In genomic region chr19:14436567-14436966, GRCm38 (mm10) we compare ENCODE assay signal across 16 mouse cellular contexts.
A peak's percentile ranks its signal among the peaks of the same experiment; 100 is the strongest.
DNase-seq lines count a peak whose midpoint lies in the region; ATAC-seq and TF ChIP-seq lines count a peak whose summit lies in the region.
"Had no signal": no experiment of that assay in that cellular context is flagged by ENCODE, and none has a peak within 500 bp of the region (broad histone marks: within the 10 kb centered on the region; RNA-seq: fewer than 3 reads in every experiment).

No protein-coding gene starts in this region.

- H3K9me3 ChIP-seq in hindbrain, embryonic 16.5 days (ENCODE audit: control insufficient read depth, low read length): no peaks in the 10 kb centered on the region
- no peaks in the 10 kb centered on the region for H3K9me3 ChIP-seq in hindbrain, embryonic 13.5 days
- no peaks in the 10 kb centered on the region for H3K9me3 ChIP-seq in midbrain, embryonic 11.5 days (ENCODE audit: control insufficient read depth, low read length)
- no peaks in the 10 kb centered on the region for H3K9me3 ChIP-seq in midbrain, postnatal 0 days (ENCODE audit: low read length)
- H3K9me3 ChIP-seq in forebrain, embryonic 14.5 days (replicated peaks; ENCODE audit: control insufficient read depth, low read length): no peaks in the 10 kb centered on the region
- H3K9me3 ChIP-seq: G1E; heart, embryonic 12.5 days; neural tube, embryonic 12.5 days had no signal

- no peak overlapping the region for H3K4me3 ChIP-seq in hindbrain, embryonic 16.5 days (ENCODE audit: low read length)
- no peak overlapping the region for H3K4me3 ChIP-seq in hindbrain, embryonic 13.5 days
- no peak overlapping the region for H3K4me3 ChIP-seq in midbrain, embryonic 11.5 days (ENCODE audit: low read depth, low read length)
- no peak overlapping the region for H3K4me3 ChIP-seq in midbrain, postnatal 0 days (ENCODE audit: low read depth, low read length)
- no peak overlapping the region for H3K4me3 ChIP-seq in forebrain, embryonic 14.5 days (ENCODE audit: low read depth, low read length)
- H3K4me3 ChIP-seq: heart, embryonic 12.5 days; neural tube, embryonic 12.5 days had no signal

- H3K4me1 ChIP-seq in hindbrain, embryonic 16.5 days (ENCODE audit: control insufficient read depth, insufficient read depth, low read depth, low read length): peaks cover 6% of the 10 kb centered on the region
- H3K4me1 ChIP-seq in hindbrain, embryonic 13.5 days (replicated peaks): peaks cover 13% of the 10 kb centered on the region
- H3K4me1 ChIP-seq in midbrain, embryonic 11.5 days (ENCODE audit: control insufficient read depth, insufficient read depth, low read length): peaks cover 3% of the 10 kb centered on the region; the same call in 1 of the 2 replicates
- H3K4me1 ChIP-seq in midbrain, postnatal 0 days (ENCODE audit: insufficient read depth, low read length): no peaks in the 10 kb centered on the region
- peaks cover 14% of the 10 kb centered on the region for H3K4me1 ChIP-seq in forebrain, embryonic 14.5 days (ENCODE audit: control insufficient read depth, insufficient read depth, low read length)

- peak; percentile 84 for DNase-seq in midbrain, embryonic 11.5 days (ENCODE audit: low spot score, missing footprints)
- DNase-seq in midbrain, postnatal 0 days (ENCODE audit: low spot score): no peak
- peak; percentile 10 for DNase-seq in forebrain, embryonic 14.5 days (ENCODE audit: low spot score)
- peak; percentile 20 for DNase-seq in mesoderm, embryonic 11.5 days (ENCODE audit: low read depth, low spot score)
- DNase-seq in thymus, postnatal 10 days (ENCODE audit: low spot score in 2 of 2): no peak
- DNase-seq: kidney, adult 11 months; kidney, postnatal 36 days; lung, adult 2 months had no signal

- H3K4me2 ChIP-seq in hindbrain, embryonic 16.5 days (ENCODE audit: low read length): no peak overlapping the region
- no peak overlapping the region for H3K4me2 ChIP-seq in hindbrain, embryonic 13.5 days
- no peak overlapping the region for H3K4me2 ChIP-seq in midbrain, embryonic 11.5 days
- no peak overlapping the region for H3K4me2 ChIP-seq in midbrain, postnatal 0 days (ENCODE audit: low read depth, low read length, poor library complexity, severe bottlenecking)
- peak overlapping the region; percentile 10; the same call in 1 of the 2 replicates for H3K4me2 ChIP-seq in forebrain, embryonic 14.5 days (ENCODE audit: low read length)
- H3K4me2 ChIP-seq: liver, embryonic 11.5 days had no signal

- WGBS in hindbrain, embryonic 16.5 days: 66% methylated on average over 2 of the region's 2 CpGs
- WGBS in hindbrain, embryonic 13.5 days: 72% methylated on average over 2 of the region's 2 CpGs
- WGBS in midbrain, embryonic 11.5 days: 76% methylated on average over 2 of the region's 2 CpGs
- 72% methylated on average over 2 of the region's 2 CpGs for WGBS in midbrain, postnatal 0 days
- WGBS in forebrain, embryonic 14.5 days: 70% methylated on average over 2 of the region's 2 CpGs

- ATAC-seq in hindbrain, embryonic 16.5 days: peak; percentile 35; the same call in 1 of the 2 replicates
- no peak for ATAC-seq in hindbrain, embryonic 13.5 days (ENCODE audit: low FRiP score)
- no peak for ATAC-seq in midbrain, embryonic 11.5 days (ENCODE audit: low FRiP score)
- ATAC-seq in midbrain, postnatal 0 days (ENCODE audit: low FRiP score): no peak
- no peak for ATAC-seq in forebrain, embryonic 14.5 days
- ATAC-seq: CD4-positive, CD25-positive, alpha-beta regulatory T cell, adult 4 months had no signal

- H3K9ac ChIP-seq in hindbrain, embryonic 16.5 days (ENCODE audit: low read depth, low read length): no peak overlapping the region
- H3K9ac ChIP-seq in hindbrain, embryonic 13.5 days: no peak overlapping the region
- H3K9ac ChIP-seq in midbrain, embryonic 11.5 days (ENCODE audit: low read length): no peak overlapping the region
- no peak overlapping the region for H3K9ac ChIP-seq in midbrain, postnatal 0 days (replicated peaks; ENCODE audit: low read length, poor library complexity, severe bottlenecking)
- no peak overlapping the region for H3K9ac ChIP-seq in forebrain, embryonic 14.5 days (ENCODE audit: low read length)
- H3K9ac ChIP-seq: heart, embryonic 12.5 days; neural tube, embryonic 12.5 days had no signal

- no peaks in the 10 kb centered on the region for H3K36me3 ChIP-seq in hindbrain, embryonic 16.5 days (ENCODE audit: control insufficient read depth, insufficient read depth, low read length)
- no peaks in the 10 kb centered on the region for H3K36me3 ChIP-seq in hindbrain, embryonic 13.5 days
- no peaks in the 10 kb centered on the region for H3K36me3 ChIP-seq in midbrain, embryonic 11.5 days (ENCODE audit: control insufficient read depth, insufficient read depth, low read length)
- no peaks in the 10 kb centered on the region for H3K36me3 ChIP-seq in midbrain, postnatal 0 days (ENCODE audit: insufficient read depth, low read length)
- H3K36me3 ChIP-seq in forebrain, embryonic 14.5 days (ENCODE audit: control insufficient read depth, insufficient read depth, low read length): no peaks in the 10 kb centered on the region
- H3K36me3 ChIP-seq: G1E; heart, embryonic 12.5 days; neural tube, embryonic 12.5 days had no signal

- TF ChIP-seq CTCF in midbrain, postnatal 0 days (IDR thresholded peaks at IDR 0.05): no peak

- H3K27me3 ChIP-seq in hindbrain, embryonic 16.5 days (replicated peaks; ENCODE audit: control insufficient read depth, insufficient read depth, low read length): no peaks in the 10 kb centered on the region
- H3K27me3 ChIP-seq in hindbrain, embryonic 13.5 days: no peaks in the 10 kb centered on the region
- no peaks in the 10 kb centered on the region for H3K27me3 ChIP-seq in midbrain, embryonic 11.5 days (ENCODE audit: control insufficient read depth, insufficient read depth, low read length)
- no peaks in the 10 kb centered on the region for H3K27me3 ChIP-seq in midbrain, postnatal 0 days (ENCODE audit: insufficient read depth, low read length)
- no peaks in the 10 kb centered on the region for H3K27me3 ChIP-seq in forebrain, embryonic 14.5 days (replicated peaks; ENCODE audit: control insufficient read depth, insufficient read depth, low read length)
- H3K27me3 ChIP-seq: neural tube, embryonic 12.5 days had no signal

- H3K27ac ChIP-seq in hindbrain, embryonic 16.5 days (ENCODE audit: low read depth, low read length): no peak overlapping the region
- no peak overlapping the region; the same call in 1 of the 2 replicates for H3K27ac ChIP-seq in hindbrain, embryonic 13.5 days
- H3K27ac ChIP-seq in midbrain, embryonic 11.5 days (ENCODE audit: low read depth, low read length): no peak overlapping the region
- no peak overlapping the region for H3K27ac ChIP-seq in midbrain, postnatal 0 days (ENCODE audit: low read depth, low read length)
- H3K27ac ChIP-seq in forebrain, embryonic 14.5 days (ENCODE audit: low read depth, low read length): 0 out of 2 replicates have a peak overlapping the region, but pooled peaks have one; percentile 40
- H3K27ac ChIP-seq: macrophage; neural tube, embryonic 12.5 days had no signal

Comparison
In these comparisons a context has a peak if more than half of its experiments do, and no peak if none do; other contexts are left out.
1. DNase-seq: peak in midbrain, embryonic 11.5 days (single experiment), forebrain, embryonic 14.5 days (single experiment) and mesoderm, embryonic 11.5 days (single experiment); none in midbrain, postnatal 0 days (single experiment) and thymus, postnatal 10 days (0 of 2).